Mouse (Mus musculus): Measurements from ENCODE around the gene Skil.
"Not testable (repeated sequence)": the region's sequence is repeated elsewhere in the genome, so short reads cannot be mapped to it uniquely, and the experiment has no call there.

Skil gene

DNA sequence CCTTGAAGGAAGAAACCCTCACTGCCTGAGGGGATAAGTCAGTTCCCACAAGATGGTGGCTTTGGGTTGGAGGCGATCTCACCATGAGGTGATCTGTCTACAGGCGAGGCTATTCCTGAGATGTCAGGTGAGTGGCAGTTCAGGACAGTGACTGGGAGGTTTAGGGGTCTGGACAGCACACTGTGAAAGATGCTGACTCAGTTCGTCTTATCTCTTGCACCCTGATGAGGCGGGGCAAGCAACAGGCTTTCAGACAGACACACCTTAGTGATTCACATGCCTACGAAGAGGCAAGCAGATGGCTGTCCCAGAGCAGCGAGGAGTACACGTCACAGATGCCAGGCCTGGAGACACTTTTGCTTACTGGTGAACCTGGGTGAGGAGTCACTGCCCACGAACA, 39.4 kb downstream of the Skil start:
- no peak for DNase-seq

DNA sequence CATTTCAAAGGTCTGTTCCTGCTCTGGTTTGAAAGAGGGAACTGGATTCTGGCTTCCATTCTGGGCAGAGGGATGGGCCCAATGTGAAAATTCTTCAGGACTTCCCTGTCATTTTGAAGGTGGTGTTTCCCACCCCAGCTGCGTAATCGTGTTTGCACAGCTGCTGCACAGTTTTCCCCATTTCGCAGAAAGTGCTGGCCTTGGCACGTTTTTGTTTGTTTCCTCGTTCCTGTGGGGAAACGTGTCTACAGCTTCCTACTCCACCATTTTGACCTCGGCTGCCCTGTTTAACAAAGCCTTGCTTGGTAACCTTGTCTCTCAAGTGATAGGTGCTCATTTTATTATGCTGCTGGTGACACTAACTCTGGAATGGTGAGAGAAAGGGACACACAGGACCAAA, 39.8 kb downstream of the Skil start:
- no peak for DNase-seq

DNA sequence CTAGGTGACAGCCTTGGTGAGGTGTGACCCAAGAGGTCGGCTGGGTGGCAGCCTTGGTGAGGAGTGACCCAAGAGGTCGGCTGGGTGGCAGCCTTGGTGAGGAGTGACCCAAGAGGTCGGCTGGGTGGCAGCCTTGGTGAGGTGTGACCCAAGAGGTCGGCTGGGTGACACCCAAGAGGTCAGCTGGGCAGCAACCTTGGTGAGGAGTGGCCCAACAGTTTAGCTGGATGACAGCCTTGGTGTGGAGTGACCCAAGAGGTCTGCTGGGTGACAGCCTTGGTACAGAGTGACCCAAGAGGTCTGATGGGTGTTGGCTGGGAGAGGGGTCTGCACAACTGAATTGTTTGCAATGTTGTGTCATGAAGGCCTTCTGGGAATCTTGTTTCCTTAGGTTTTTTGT, 41.7 kb downstream of the Skil start:
- not testable (repeated sequence) for DNase-seq

DNA sequence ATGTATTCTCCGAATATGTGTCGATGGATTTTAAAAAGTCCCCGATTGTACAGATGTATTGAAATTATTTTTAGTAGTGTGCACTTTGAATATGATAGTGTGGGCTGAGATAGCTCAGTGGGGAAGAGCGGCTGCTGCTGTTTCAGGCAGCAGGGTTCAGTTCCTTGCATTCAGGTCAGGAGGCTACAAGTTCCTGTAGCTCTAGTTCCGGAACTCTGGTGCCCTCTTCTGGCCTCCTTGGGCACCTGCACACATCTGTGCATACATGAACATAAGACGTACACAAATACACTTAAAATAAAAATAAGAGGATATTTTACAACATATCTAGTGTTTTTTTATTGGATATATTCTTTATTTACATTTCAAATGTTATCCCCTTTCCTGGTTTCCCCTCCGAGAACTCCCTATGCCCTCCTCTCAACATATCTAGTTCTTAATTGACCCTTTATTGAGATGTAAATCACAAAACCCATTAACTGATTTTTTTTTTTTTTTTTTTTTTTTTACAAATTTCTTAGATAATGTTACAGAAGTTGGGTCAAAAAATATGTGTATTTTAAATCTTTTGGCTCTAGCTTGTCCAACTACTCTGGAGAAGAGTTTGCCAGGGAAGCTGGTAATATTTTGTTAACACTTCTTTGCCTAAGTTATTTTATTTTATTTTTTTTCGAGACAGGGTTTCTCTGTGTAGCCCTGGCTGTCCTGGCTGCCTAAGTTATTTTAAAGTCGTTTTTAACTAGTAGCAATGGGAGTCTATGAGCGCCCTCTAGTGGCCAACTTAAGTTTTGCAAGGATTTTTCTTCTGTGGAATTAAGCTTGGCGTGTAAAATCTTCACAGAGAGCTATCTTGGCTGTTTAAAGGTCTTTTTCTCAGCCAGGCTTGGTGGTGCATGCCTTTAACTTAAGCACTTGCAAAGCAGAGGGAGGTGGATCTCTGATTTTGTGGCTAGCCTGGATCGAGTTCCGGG, 43.9 kb downstream of the Skil start:
- peak; percentile 76 to 84 for DNase-seq

DNA sequence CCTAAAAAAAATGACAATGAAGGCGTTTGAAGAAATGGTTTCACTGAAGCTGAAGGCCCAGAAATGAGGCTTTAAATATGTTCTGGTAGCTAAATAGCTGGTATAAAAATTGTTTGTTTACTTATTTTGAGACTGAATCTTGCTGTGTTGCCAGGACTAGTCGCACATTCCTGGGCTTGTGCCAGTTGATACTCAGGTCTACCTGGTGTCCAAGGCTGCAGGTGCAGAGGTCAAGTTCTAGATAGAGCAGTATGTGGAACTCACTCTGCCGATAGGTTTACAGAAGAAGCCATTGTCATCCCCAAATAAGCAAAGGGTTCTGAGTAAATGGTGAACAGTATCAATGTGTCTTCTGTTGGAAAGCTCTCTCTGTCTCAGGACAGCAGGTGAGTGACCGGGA, 46.8 kb downstream of the Skil start:
- no peak for DNase-seq

DNA sequence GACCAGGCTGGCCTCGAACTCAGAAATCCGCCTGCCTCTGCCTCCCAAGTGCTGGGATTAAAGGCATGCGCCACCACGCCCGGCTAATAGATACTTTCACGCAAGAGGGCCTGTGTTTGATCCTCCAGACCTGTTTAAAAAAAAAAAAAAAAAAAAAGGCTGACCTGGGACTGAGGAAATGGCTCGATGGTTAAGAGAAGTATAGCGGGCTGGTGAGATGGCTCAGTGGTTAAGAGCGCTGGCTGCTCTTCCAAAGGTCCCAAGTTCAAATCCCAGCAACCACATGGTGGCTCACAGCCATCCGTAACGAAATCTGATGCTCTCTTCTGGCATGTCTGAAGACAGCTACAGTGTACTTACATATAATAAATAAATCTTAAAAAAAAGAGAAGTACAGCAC, 50.4 kb downstream of the Skil start:
- DNase-seq: not testable (repeated sequence)

DNA sequence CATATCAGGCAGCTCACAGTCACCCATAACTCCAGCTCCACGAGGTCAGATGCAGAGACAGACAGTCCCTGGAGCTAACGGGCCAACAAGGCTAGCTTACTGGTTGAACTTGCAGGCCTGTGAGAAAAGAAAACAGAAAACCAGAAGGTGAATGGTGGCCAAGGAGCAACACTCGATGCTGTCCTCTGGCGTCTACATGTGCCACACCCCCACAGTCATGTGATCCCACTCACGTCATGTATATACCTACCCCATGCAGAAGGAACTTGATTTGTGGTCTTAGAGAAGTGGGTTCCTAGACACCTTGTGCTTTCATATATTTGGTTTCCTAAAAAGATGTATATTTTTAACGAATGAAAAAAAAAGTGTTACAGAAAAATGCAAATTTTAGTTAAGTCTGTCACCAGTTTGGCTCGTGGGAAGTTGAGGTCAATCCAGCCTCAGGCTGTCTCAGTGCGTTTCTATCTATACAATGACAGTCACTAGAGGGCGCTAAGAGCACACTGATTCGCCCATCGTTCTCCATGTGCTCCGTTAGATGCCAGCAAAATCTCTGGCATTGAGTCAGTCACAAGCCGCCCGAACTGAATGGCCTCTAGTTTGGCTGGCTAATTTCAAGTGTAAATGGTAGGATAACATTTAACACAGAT, 50.9 kb downstream of the Skil start:
- peak; percentile 83 to 85 for DNase-seq

DNA sequence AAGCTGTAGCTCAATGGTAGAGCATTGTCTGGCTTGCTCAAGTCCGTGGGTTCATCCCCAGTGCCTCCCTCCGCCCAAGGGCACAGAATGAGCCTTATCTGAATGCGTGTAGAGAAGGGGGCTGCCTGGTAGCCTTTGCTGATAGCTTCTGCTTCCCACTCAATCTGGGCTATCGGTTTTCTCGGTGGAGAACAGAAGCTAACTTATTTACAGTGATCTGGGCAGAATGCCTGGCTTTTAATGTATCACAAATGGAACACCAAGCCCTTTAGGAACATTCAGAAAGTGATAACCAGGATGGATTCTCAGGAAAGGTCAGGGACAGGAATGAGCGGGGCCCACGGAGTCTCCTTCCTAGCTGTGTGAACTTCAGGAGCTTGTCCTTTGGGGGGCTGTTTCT, 53.7 kb downstream of the Skil start:
- no peak for DNase-seq

DNA sequence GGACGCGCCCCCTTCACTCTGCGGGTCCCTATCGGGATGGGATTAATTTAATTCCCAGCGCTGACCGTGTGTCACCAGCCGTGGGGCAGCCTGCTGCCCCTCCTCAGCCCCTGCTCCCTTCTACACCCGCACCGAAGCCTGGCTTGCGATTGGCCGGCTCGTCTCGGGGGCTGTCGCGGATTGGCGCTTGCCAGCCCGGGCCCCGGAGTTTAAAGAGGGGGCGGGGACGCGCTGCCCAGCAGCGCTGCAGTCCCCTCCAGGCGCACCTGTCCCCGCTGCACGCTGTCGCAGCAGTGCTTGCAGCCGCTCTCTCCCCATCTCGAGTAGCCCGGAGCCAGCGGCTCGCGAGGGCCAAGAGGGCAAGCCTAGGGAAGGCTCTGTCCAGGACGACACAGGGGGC, 54.8 kb downstream of the Skil start, which contains the start of gene Cldn11:
TSS of gene Cldn11 (plus strand) at position 215 of the 400 bp plus-strand sequence.
- DNase-seq: peak; percentile 17 to 55

DNA sequence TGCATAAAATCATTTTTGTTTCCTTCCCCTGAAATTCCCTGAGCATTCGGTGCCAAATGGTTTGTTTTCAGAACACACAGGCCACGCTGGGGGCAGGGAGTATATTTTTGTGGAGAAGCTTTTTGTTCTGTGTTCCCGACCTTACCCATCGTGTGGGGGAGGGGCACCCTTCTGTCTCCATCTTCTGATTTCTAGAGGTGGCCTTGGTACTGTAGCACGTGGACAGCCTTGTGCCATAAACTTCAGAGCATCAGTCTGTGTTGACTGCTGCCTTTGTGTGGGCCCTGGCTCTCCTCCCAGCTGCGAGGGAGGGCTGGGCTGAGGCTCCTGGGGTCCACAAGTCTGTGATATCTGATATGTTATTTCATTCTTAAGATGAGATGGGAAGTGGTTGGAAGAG, 57.2 kb downstream of the Skil start:
- peak; percentile 11 to 17 for DNase-seq

DNA sequence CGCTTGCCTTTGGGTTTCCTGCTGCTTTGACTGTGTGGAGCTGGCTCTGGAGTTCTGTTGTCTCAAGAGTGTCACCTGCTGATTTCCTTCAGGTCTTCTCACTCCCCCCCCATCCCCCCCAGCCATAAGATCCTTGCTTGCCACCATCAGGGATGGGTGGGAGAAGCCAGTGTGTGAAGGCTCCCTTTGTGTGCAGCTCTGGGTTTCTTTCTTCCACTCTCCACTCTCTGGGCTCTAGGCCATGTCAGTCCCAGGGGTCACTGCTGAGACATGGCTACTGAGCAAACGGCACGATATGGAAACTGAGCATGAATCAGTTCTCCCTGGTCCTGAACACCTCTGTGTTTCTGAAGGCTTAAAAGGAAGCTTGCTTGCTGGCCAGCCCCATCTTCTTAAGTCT, 61.3 kb downstream of the Skil start:
- DNase-seq: no peak

DNA sequence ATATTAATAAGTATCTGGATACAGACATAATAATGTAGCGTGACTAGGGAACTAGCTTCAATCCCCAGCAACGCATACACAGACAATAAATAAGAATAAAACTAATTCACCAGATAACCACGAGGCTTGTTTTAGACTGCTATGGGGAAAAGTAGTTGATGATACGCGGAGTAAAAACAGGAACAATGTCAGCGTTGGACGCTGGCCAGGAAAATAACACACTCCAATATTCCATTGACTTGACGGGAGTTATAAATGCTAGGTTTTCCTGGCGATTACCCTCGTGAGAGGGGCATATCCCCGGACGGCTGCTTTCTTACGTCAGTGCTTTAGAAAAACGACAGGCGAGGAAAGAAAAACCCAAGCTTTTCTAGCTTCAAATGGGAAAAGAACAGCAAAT, 62.9 kb downstream of the Skil start:
- no peak for DNase-seq

DNA sequence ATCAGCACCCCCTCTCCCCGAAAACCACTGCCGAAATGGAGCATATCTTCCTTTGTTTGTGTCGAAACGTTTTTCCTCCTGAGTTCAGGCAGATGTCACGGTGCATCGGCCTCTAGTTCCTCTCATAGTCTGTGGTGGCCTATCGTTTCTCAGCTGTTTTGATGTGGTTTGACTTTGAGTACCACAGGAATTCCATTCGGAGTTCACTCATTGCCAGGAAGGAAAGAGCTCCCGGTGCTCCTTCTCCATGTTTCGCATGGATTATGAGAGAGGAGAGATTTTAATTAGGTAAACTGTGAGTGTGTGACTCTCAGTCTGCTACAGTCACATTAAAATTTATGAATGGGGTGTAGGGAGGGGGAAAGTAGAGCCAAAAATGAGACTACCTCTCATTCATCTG, 65.2 kb downstream of the Skil start:
- DNase-seq: no peak

DNA sequence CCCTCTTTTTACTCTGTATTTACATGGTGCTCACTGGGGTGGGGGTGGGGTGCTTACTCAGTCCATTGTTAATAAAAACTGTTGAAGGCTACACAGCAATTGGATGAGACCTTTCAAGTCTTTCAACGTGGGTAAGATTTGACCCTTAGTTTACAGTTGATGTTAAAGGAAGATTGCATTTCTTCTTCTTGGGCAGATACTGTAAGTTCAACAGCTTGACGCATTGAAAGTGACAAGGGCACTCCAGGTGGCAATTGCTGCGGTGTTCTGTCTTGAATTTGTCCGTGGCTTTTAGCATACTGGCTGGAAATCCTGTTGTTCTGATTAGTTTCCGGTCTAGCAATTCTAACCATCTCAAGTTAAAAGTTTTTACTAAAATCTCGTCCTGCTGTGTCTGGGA, 66.5 kb downstream of the Skil start:
- DNase-seq: no peak

DNA sequence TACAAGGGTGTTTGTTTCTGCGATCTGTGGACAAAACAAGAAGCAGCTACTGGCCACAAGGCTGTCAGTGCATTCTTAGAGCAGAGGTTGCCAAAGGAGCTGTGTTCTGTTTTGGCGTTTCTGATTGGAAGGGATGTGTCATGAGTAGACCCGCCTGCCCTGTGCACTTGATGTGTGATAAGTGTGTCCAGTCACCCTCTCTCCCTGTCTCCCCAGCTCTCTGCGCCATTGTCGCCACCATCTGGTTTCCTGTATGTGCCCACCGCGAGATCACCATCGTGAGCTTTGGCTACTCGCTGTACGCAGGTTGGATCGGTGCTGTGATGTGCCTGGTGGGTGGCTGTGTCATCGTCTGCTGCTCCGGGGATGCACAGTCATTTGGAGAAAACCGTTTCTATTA, 68.0 kb downstream of the Skil start:
- no peak for DNase-seq

DNA sequence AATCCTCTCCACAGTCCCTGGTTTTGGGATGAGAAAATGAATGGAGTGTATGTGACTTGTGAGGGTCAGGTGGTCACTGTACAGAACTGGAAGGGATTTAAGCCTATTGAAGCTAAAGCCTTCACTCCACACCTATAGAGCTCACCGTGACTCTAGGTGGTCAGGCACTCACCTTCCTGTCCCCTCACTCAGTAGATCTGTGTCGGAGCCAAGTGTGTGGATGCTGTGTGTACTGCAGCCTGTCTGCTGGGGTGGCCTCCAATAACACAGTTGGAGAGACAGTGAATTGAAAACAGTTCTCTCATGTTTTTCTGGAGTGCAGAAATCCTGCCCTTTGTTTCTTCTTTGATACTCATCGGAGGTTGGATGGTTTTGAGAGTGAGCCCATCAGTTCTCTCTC, 70.9 kb downstream of the Skil start:
- DNase-seq: no peak

DNA sequence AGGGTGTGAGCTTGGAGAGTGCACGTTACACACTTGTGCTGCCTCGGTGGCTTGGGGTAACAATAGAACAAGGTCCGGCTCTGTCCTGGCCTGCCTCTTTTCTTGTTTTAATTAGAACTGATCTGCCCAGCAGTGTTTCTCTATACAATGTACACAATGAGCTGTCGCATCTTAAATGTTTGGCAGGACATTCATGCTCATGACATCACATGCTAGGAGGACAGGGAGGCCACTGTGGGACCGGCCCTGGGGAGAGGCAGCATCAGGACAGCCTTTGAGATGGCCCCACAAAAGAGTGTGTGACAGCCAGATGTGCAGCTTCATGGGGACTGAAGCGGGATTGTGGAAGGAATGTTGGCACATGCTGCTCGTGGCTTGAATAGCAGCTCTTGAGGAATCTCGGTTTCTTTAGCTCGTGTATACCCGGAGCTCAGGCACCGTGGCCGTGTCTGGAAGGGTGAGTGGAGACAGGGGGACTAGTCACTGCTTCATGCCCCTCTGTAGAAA, 71.6 kb downstream of the Skil start:
- DNase-seq: no peak

Measured in kidney, postnatal 36 days (tissue).